Mouse (Mus musculus) heart, adult 2 months (tissue): ENCODE results near the gene Nudt9. TPM values are rescaled to one million over a fixed set of nuclear protein-coding genes. Genes with fewer than 3 reads are reported as not detected.

Source experiments
- DNase-seq, 2 experiments: peaks; one replicate each; pipeline ENCODE4 v3.0.0; 2021
- H3K27ac ChIP-seq: fragments of 200-600 bp; 2 replicates; pipeline ENCODE4 v1.8.1; 2022
- H3K27me3 ChIP-seq: fragments of 200-500 bp; 2 replicates; pipeline ENCODE4 v1.6.1; 2012; ENCODE audit warnings: mild to moderate bottlenecking, low read length, inconsistent platforms, mixed read lengths; ENCODE audit not compliant: control insufficient read depth, insufficient read depth
- H3K36me3 ChIP-seq: fragments of 200-500 bp; 2 replicates; pipeline ENCODE4 v1.6.1; 2012; ENCODE audit warnings: low read length, inconsistent platforms; ENCODE audit not compliant: control insufficient read depth, insufficient read depth
- H3K4me1 ChIP-seq: fragments of 200-500 bp; 2 replicates; pipeline ENCODE4 v1.6.1; 2011; ENCODE audit warnings: low read length; ENCODE audit not compliant: control insufficient read depth, insufficient read depth
- H3K4me3 ChIP-seq: fragments of 200-600 bp; 2 replicates; pipeline ENCODE4 v1.8.1; 2022
- H3K79me2 ChIP-seq: fragments of 200-500 bp; replicated peaks from 2 replicates; pipeline ENCODE4 v1.6.1; 2012; ENCODE audit warnings: mild to moderate bottlenecking, inconsistent platforms, low read length, moderate library complexity, mixed read lengths; ENCODE audit not compliant: control insufficient read depth, insufficient read depth
- H3K9ac ChIP-seq: fragments of 200-500 bp; 2 replicates; pipeline ENCODE4 v1.6.1; 2012; ENCODE audit warnings: low read depth, mild to moderate bottlenecking, control low read depth, inconsistent platforms, low read length, mixed read lengths
- CTCF ChIP-seq: fragments of 200-600 bp; IDR thresholded peaks from 2 replicates; pipeline ENCODE4 v1.8.1; 2022; ENCODE audit warnings: antibody characterized with exemption, mild to moderate bottlenecking, moderate library complexity
- EP300 ChIP-seq: fragments of 200-500 bp; IDR thresholded peaks from 2 replicates; pipeline ENCODE4 v1.6.1; 2011; ENCODE audit warnings: low read depth, low read length, control low read depth; ENCODE audit not compliant: insufficient read depth
- POLR2A ChIP-seq: fragments of 200-500 bp; IDR thresholded peaks from 2 replicates; pipeline ENCODE4 v1.6.1; 2011; ENCODE audit warnings: mild to moderate bottlenecking, low read depth, low read length, control low read depth; ENCODE audit not compliant: insufficient read depth
- WGBS: fragments of 180-500 bp; shearing (Covaris S2); methylation state at CpG from one replicate; pipeline ENCODE4 v1.1.7; 2018; 5-methylcytosine and 5-hydroxymethylcytosine counted together
- intact Hi-C: fragments of 180-260 bp; cut with DNase I; formaldehyde crosslinking; loops from one replicate; pipeline ENCODE4 v1.15.1; 2025
- polyA plus RNA-seq: library from polyadenylated mRNA; depleted of rRNA; stranded (reverse); fragments of >200 nt; gene quantifications from 2 replicates; pipeline ENCODE4 v1.2.3, GENCODE M21; 2012
- total RNA-seq, 2 experiments: library from RNA; stranded (reverse); gene quantifications; 2 replicates each; pipeline ENCODE4 v1.2.3; 2021

The Nudt9 gene
- total and polyA plus RNA-seq, 3 experiments, result 38.7 to 59.1 (median 48.3) TPM

DNA sequence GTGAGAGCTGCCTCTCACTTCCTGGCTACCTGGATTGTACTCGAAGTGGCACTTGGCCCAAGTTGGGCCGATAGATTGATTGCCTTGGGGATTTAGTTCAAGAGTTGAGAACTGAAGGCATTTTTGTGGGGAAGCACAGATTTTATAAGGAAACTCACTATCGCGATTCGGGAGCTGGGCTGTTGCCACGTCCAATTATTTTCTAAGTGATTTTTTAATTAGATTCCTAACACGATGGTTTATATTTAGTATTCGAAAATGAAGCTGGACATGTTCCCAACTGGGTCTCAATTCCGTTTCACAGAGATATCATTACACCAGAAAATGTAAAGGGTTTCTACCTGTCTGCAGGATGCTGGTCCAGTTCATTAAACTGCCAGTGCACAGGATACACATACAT is 39.3 kb downstream of the Nudt9 start:
- TF ChIP-seq EP300 (no peak), POLR2A (no peak), CTCF (no peak)
- Histone ChIP-seq H3K4me1 (no peaks in the 10 kb centered on the region), H3K27me3 (no peaks in the 10 kb centered on the region), H3K79me2 (no peaks in the 10 kb centered on the region), H3K4me3 (no peak overlapping the region), H3K27ac (no peak overlapping the region), H3K9ac (no peak overlapping the region), H3K36me3 (no peaks in the 10 kb centered on the region; the same call in 1 of the 2 replicates)
- WGBS, result 88% methylated on average over 9 of the region's 9 CpGs
- DNase-seq, result no peak
- intact Hi-C loops, result no loop called here

DNA sequence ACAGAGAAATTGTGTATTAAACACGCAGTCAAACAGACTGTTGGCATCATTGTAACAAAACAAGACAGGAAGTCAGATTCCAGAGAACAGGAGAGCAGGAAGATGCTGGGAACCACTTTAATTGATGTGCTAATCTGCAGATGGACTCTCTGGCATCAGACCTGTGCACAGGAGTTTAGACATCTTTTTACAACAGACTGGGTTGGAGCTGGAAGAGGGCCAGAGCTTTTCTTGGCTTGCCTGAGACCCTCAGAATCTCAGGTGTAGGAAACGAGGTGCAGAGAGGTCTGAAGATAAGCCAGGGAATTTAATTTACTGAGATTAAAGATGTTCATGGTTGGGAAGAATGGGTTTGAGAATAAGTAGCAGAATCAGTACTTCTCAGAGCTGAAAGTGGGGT is 43.6 kb downstream of the Nudt9 start:
- no peak overlapping the region for H3K9ac ChIP-seq
- no peak overlapping the region for H3K4me3 ChIP-seq
- DNase-seq, result peak in 1 of 2 experiments; percentile 9
- no peak overlapping the region for H3K27ac ChIP-seq
- 66% methylated on average over 2 of the region's 2 CpGs for WGBS
- no peaks in the 10 kb centered on the region for H3K4me1 ChIP-seq
- no peaks in the 10 kb centered on the region; the same call in 1 of the 2 replicates for H3K36me3 ChIP-seq
- no peaks in the 10 kb centered on the region for H3K79me2 ChIP-seq
- no peaks in the 10 kb centered on the region for H3K27me3 ChIP-seq
- intact Hi-C loops, result no loop called here
- TF ChIP-seq POLR2A, result no peak

GRCm38 (mm10) chr5:104095416-104096077 is 49.4 kb downstream of the Nudt9 start:
- H3K4me3 ChIP-seq, result no peak overlapping the region
- H3K27ac ChIP-seq, result peak overlapping the region; percentile 66
- DNase-seq, result peak in 1 of 2 experiments; percentile 19
- WGBS, result 41% methylated on average over 11 of the region's 11 CpGs
- TF ChIP-seq POLR2A, result no peak
- no peak for TF ChIP-seq CTCF
- no peak for TF ChIP-seq EP300
- H3K79me2 ChIP-seq, result no peaks in the 10 kb centered on the region; the same call in 1 of the 2 replicates
- H3K36me3 ChIP-seq, result peaks cover 23% of the 10 kb centered on the region
- H3K9ac ChIP-seq, result no peak overlapping the region
- H3K27me3 ChIP-seq, result no peaks in the 10 kb centered on the region
- intact Hi-C loops, result loop anchor here (2.0 kb wide), 2 partner anchors 17 to 35 kb away; partner anchors contain the start of gene Sparcl1
- peaks cover 13% of the 10 kb centered on the region for H3K4me1 ChIP-seq

GRCm38 (mm10) chr5:104096078-104096938 is 50.2 kb downstream of the Nudt9 start:
- WGBS, result 35% methylated on average over 16 of the region's 16 CpGs
- peaks cover 26% of the 10 kb centered on the region for H3K36me3 ChIP-seq

DNA sequence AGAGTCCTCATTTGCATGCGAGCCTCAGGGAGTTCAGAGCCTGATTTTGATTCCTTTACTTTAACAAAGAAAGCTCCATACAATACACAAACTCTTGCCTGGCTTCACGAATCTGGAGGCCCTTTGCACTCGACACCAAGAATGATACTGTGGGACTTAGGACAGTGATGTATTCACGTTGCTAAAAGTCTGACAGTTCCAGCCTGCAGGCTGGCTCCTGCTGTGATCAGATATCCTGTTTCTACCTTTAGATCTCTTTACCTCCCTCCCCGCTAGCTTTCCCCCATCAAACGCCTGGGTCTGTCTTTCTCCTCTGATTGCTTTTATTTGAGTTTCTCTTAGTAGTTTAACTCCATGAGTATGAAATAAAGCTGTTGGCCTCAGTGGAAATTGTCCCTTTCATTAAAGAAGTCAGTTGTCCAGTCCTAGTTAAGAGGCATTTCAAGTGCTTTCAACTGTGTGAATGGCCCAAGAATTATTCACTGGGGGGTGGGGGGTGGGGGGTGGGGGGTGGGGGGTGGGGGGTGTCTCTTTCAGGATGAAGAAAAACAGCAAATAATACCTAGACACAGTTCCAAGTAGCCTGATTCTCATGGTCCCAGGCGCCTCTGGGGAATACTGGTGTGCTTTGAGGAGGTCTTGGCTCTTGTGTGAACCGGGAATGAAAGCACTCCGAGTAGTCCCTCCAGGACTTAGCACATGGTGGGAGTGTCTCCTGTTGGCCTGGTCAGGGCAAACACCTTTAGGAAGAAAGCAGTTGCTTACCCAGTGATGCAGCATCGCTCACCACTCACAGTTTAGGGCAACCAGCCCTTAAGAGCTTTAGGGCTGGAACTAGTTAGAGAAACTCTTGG is 55.8 kb downstream of the Nudt9 start:
- peaks cover 1% of the 10 kb centered on the region for H3K79me2 ChIP-seq
- peak overlapping the region; percentile 45 for H3K27ac ChIP-seq
- 47% methylated on average over 10 of the region's 10 CpGs for WGBS
- DNase-seq, result peak in 1 of 2 experiments; percentile 46
- no peaks in the 10 kb centered on the region for H3K27me3 ChIP-seq
- peaks cover 38% of the 10 kb centered on the region for H3K36me3 ChIP-seq
- intact Hi-C loops, result no loop called here
- peaks cover 14% of the 10 kb centered on the region for H3K4me1 ChIP-seq
- no peak overlapping the region for H3K9ac ChIP-seq
- TF ChIP-seq EP300 (0 out of 2 replicates have a peak, but pooled peaks have one; percentile 11), POLR2A (no peak)
- H3K4me3 ChIP-seq, result no peak overlapping the region

More at GRCm38 (mm10) chr5:104096078-104096938, 50.2 kb downstream of the Nudt9 start:
- TF ChIP-seq POLR2A, result peak; percentile 36; the same call in 1 of the 2 replicates
- TF ChIP-seq CTCF, result no peak
- H3K27ac ChIP-seq, result peak overlapping the region; percentile 66
- intact Hi-C loops, result loop anchor here (2.0 kb wide), 2 partner anchors 16 to 34 kb away; partner anchors contain the start of gene Sparcl1
- H3K9ac ChIP-seq, result no peak overlapping the region
- peaks cover 13% of the 10 kb centered on the region for H3K4me1 ChIP-seq
- DNase-seq, result peak in 1 of 2 experiments; percentile 64
- H3K27me3 ChIP-seq, result no peaks in the 10 kb centered on the region
- H3K79me2 ChIP-seq, result no peaks in the 10 kb centered on the region; the same call in 1 of the 2 replicates
- H3K4me3 ChIP-seq, result no peak overlapping the region
